Comparison of ENCODE assay signal across 8 mouse cellular contexts in genomic region chr6:97221205-97222025, GRCm38 (mm10). TPM values are rescaled to one million over a fixed set of nuclear protein-coding genes. Genes with fewer than 3 reads are reported as not detected.
DNase-seq lines count a peak whose midpoint lies in the region; ATAC-seq and TF ChIP-seq lines count a peak whose summit lies in the region.
"Had no signal": no experiment of that assay in that cellular context is flagged by ENCODE, and none has a peak within 500 bp of the region (broad histone marks: within the 10 kb centered on the region; RNA-seq: fewer than 3 reads in every experiment).

No protein-coding gene starts in this region.

- no peak for TF ChIP-seq POLR2A in lung, adult 2 months (IDR thresholded peaks at IDR 0.05; ENCODE audit: borderline replicate concordance, extremely low read depth, low read depth, low read length)
- no peak for TF ChIP-seq POLR2A in small intestine, adult 2 months (IDR thresholded peaks at IDR 0.05; ENCODE audit: low read depth, low read length)
- no peak for TF ChIP-seq POLR2A in cerebellum, adult 2 months (IDR thresholded peaks at IDR 0.05; ENCODE audit: borderline replicate concordance, insufficient read depth, low read length)

- no peaks in the 10 kb centered on the region for H3K27me3 ChIP-seq in lung, embryonic 14.5 days (ENCODE audit: insufficient read depth, low read length)
- no peaks in the 10 kb centered on the region for H3K27me3 ChIP-seq in embryonic facial prominence, embryonic 14.5 days (replicated peaks; ENCODE audit: control insufficient read depth, insufficient read depth, low read length)
- no peaks in the 10 kb centered on the region for H3K27me3 ChIP-seq in small intestine, adult 2 months (ENCODE audit: control insufficient read depth, insufficient read depth, low read length)
- no peaks in the 10 kb centered on the region for H3K27me3 ChIP-seq in midbrain, embryonic 15.5 days (replicated peaks)
- no peaks in the 10 kb centered on the region for H3K27me3 ChIP-seq in cerebellum, adult 2 months (ENCODE audit: control insufficient read depth, insufficient read depth, low read length)
- H3K27me3 ChIP-seq: midbrain, embryonic 12.5 days had no signal

- no peak for TF ChIP-seq CTCF in lung, embryonic 14.5 days (IDR thresholded peaks at IDR 0.05; ENCODE audit: low read depth)
- TF ChIP-seq CTCF in lung, adult 2 months (IDR thresholded peaks at IDR 0.05; ENCODE audit: insufficient read depth, low read length) = no peak
- no peak for TF ChIP-seq CTCF in small intestine, adult 2 months (IDR thresholded peaks at IDR 0.05; ENCODE audit: extremely low read depth, insufficient read length, insufficient replicate concordance, low read depth, low read length)
- no peak for TF ChIP-seq CTCF in cerebellum, adult 2 months (IDR thresholded peaks at IDR 0.05; ENCODE audit: borderline replicate concordance, insufficient read depth, low read depth, low read length)

- ATAC-seq in lung, embryonic 14.5 days (ENCODE audit: insufficient read depth) = peak; percentile 24; the same call in 1 of the 2 replicates
- ATAC-seq in embryonic facial prominence, embryonic 14.5 days (ENCODE audit: low read depth) = peak; percentile 23; the same call in 1 of the 2 replicates
- no peak for ATAC-seq in midbrain, embryonic 15.5 days (replicated peaks)

- no peak for DNase-seq in lung, embryonic 14.5 days
- DNase-seq in lung, adult 2 months = no peak
- DNase-seq in embryonic facial prominence, embryonic 14.5 days (ENCODE audit: low spot score) = peak; percentile 32
- peak; percentile 64 for DNase-seq in left cerebral cortex, postnatal 14 days (ENCODE audit: low spot score in 2 of 2)
- no peak for DNase-seq in cerebellum, adult 2 months

- no peak overlapping the region for H3K27ac ChIP-seq in lung, embryonic 14.5 days (ENCODE audit: low read depth)
- H3K27ac ChIP-seq in embryonic facial prominence, embryonic 14.5 days (replicated peaks; ENCODE audit: low read depth, low read length) = peak overlapping the region; percentile 54
- peak overlapping the region; percentile 60; the same call in 1 of the 2 replicates for H3K27ac ChIP-seq in small intestine, adult 2 months (ENCODE audit: insufficient read depth, low read depth, low read length)
- H3K27ac ChIP-seq in midbrain, embryonic 15.5 days = no peak overlapping the region
- H3K27ac ChIP-seq in cerebellum, adult 2 months (ENCODE audit: insufficient read depth, low read length) = no peak overlapping the region
- H3K27ac ChIP-seq: midbrain, embryonic 12.5 days had no signal

- no peak overlapping the region for H3K4me3 ChIP-seq in lung, embryonic 14.5 days (ENCODE audit: low read depth, low read length)
- no peak overlapping the region for H3K4me3 ChIP-seq in lung, adult 2 months (replicated peaks; ENCODE audit: extremely low read depth, low read depth, low read length)
- no peak overlapping the region for H3K4me3 ChIP-seq in embryonic facial prominence, embryonic 14.5 days (ENCODE audit: low read depth, low read length)
- no peak overlapping the region for H3K4me3 ChIP-seq in small intestine, adult 2 months (ENCODE audit: low read depth, low read length)
- no peak overlapping the region for H3K4me3 ChIP-seq in midbrain, embryonic 15.5 days
- no peak overlapping the region for H3K4me3 ChIP-seq in cerebellum, adult 2 months (replicated peaks; ENCODE audit: insufficient read depth, low read depth, low read length)
- H3K4me3 ChIP-seq: midbrain, embryonic 12.5 days had no signal

- 59% methylated on average over 15 of the region's 15 CpGs for WGBS in lung, embryonic 14.5 days
- WGBS in lung, adult 2 months = 59% methylated on average over 15 of the region's 15 CpGs
- 48% methylated on average over 15 of the region's 15 CpGs for WGBS in embryonic facial prominence, embryonic 14.5 days
- 74% methylated on average over 15 of the region's 15 CpGs for WGBS in small intestine, adult 2 months
- 74% methylated on average over 15 of the region's 15 CpGs for WGBS in midbrain, embryonic 15.5 days
- WGBS in cerebellum, adult 2 months = 40% methylated on average over 15 of the region's 15 CpGs

- no peak overlapping the region for H3K4me2 ChIP-seq in lung, embryonic 14.5 days
- peak overlapping the region; percentile 8; the same call in 1 of the 2 replicates for H3K4me2 ChIP-seq in embryonic facial prominence, embryonic 14.5 days (ENCODE audit: low read depth, low read length)
- H3K4me2 ChIP-seq in midbrain, embryonic 15.5 days = no peak overlapping the region
- H3K4me2 ChIP-seq: midbrain, embryonic 12.5 days had no signal

- no peaks in the 10 kb centered on the region for H3K36me3 ChIP-seq in lung, embryonic 14.5 days (ENCODE audit: insufficient read depth)
- no peaks in the 10 kb centered on the region for H3K36me3 ChIP-seq in embryonic facial prominence, embryonic 14.5 days (ENCODE audit: control insufficient read depth, insufficient read depth, low read length)
- H3K36me3 ChIP-seq in small intestine, adult 2 months (ENCODE audit: control insufficient read depth, insufficient read depth, low read length) = peaks cover 4% of the 10 kb centered on the region
- no peaks in the 10 kb centered on the region for H3K36me3 ChIP-seq in midbrain, embryonic 15.5 days (replicated peaks)
- H3K36me3 ChIP-seq: midbrain, embryonic 12.5 days had no signal

- no peak overlapping the region for H3K9ac ChIP-seq in lung, embryonic 14.5 days
- 0 out of 2 replicates have a peak overlapping the region, but pooled peaks have one; percentile 7 for H3K9ac ChIP-seq in embryonic facial prominence, embryonic 14.5 days (ENCODE audit: low read depth, low read length)
- H3K9ac ChIP-seq in midbrain, embryonic 15.5 days = no peak overlapping the region
- H3K9ac ChIP-seq: midbrain, embryonic 12.5 days had no signal

- intact Hi-C loops in left cerebral cortex, postnatal 14 days (cut with DNase I) = no loop called here

- H3K4me1 ChIP-seq in lung, embryonic 14.5 days (ENCODE audit: insufficient read depth) = no peaks in the 10 kb centered on the region
- H3K4me1 ChIP-seq in lung, adult 2 months (ENCODE audit: control insufficient read depth, insufficient read depth, low read length) = peaks cover 6% of the 10 kb centered on the region; the same call in 1 of the 2 replicates
- H3K4me1 ChIP-seq in embryonic facial prominence, embryonic 14.5 days (ENCODE audit: control insufficient read depth, insufficient read depth, low read length) = peaks cover 21% of the 10 kb centered on the region
- peaks cover 11% of the 10 kb centered on the region; the same call in 1 of the 2 replicates for H3K4me1 ChIP-seq in small intestine, adult 2 months (ENCODE audit: control insufficient read depth, insufficient read depth, insufficient read length, low read length)
- H3K4me1 ChIP-seq in midbrain, embryonic 15.5 days = peaks cover 11% of the 10 kb centered on the region; the same call in 1 of the 2 replicates
- H3K4me1 ChIP-seq in cerebellum, adult 2 months (ENCODE audit: control insufficient read depth, insufficient read depth, low read length) = peaks cover 15% of the 10 kb centered on the region

- H3K9me3 ChIP-seq in lung, embryonic 14.5 days (ENCODE audit: low read depth, low read length) = no peaks in the 10 kb centered on the region
- no peaks in the 10 kb centered on the region for H3K9me3 ChIP-seq in embryonic facial prominence, embryonic 14.5 days (ENCODE audit: control insufficient read depth, low read length)
- no peaks in the 10 kb centered on the region for H3K9me3 ChIP-seq in midbrain, embryonic 15.5 days
- H3K9me3 ChIP-seq: midbrain, embryonic 12.5 days had no signal

RNA-seq across cellular contexts. Expression of gene Arl6ip5, which starts 10.9 kb away (rescaled TPM):
- 28.6 and 29.6 TPM in 2 replicates for polyA plus RNA-seq in lung, embryonic 14.5 days (2014; fragmentation: Nextera tagmentation; extraction: Ambion mirVana)
- polyA plus RNA-seq in lung, adult 2 months (2012; rRNA removed) = 63.2 and 80.0 TPM in 2 replicates
- 78.1 and 78.3 TPM in 2 replicates for polyA plus RNA-seq in embryonic facial prominence, embryonic 14.5 days (2014; fragmentation: Nextera tagmentation; extraction: Ambion mirVana)
- 100 to 1,000 TPM; 168 to 174 TPM for total RNA-seq in left cerebral cortex, postnatal 14 days (2021)
- 14.3 and 22.8 TPM in 2 replicates for polyA plus RNA-seq in small intestine, adult 2 months (2012; rRNA removed)
- polyA plus RNA-seq in midbrain, embryonic 15.5 days (2015; fragmentation: Nextera tagmentation; extraction: Ambion mirVana) = 134 and 135 TPM in 2 replicates
- 179 and 181 TPM in 2 replicates for polyA plus RNA-seq in cerebellum, adult 2 months (2012; rRNA removed)

RNA-seq across cellular contexts. Expression of gene Uba3, which starts 16.0 kb away (rescaled TPM):
- 83.5 and 85.6 TPM in 2 replicates for polyA plus RNA-seq in lung, embryonic 14.5 days (2014; fragmentation: Nextera tagmentation; extraction: Ambion mirVana)
- polyA plus RNA-seq in lung, adult 2 months (2012; rRNA removed) = 7.1 and 14.6 TPM in 2 replicates
- polyA plus RNA-seq in embryonic facial prominence, embryonic 14.5 days (2014; fragmentation: Nextera tagmentation; extraction: Ambion mirVana) = 77.7 and 88.3 TPM in 2 replicates
- total RNA-seq in left cerebral cortex, postnatal 14 days (2021) = 10 to 100 TPM; 65.4 to 66.3 TPM
- 2.4 and 4.1 TPM in 2 replicates for polyA plus RNA-seq in small intestine, adult 2 months (2012; rRNA removed)
- 86.3 and 87.2 TPM in 2 replicates for polyA plus RNA-seq in midbrain, embryonic 15.5 days (2015; fragmentation: Nextera tagmentation; extraction: Ambion mirVana)
- polyA plus RNA-seq in cerebellum, adult 2 months (2012; rRNA removed) = 79.1 and 80.4 TPM in 2 replicates

RNA-seq across cellular contexts. Expression of gene Lmod3, which starts 31.1 kb away (rescaled TPM):
- 0.11 and 0.35 TPM in 2 replicates for polyA plus RNA-seq in lung, embryonic 14.5 days (2014; fragmentation: Nextera tagmentation; extraction: Ambion mirVana)
- 0.22 and 2.0 TPM in 2 replicates for polyA plus RNA-seq in lung, adult 2 months (2012; rRNA removed)
- polyA plus RNA-seq in embryonic facial prominence, embryonic 14.5 days (2014; fragmentation: Nextera tagmentation; extraction: Ambion mirVana) = 17.1 and 21.6 TPM in 2 replicates
- under 1 TPM; 0.38 to 0.42 TPM for total RNA-seq in left cerebral cortex, postnatal 14 days (2021)
- polyA plus RNA-seq in small intestine, adult 2 months (2012; rRNA removed) = not detected in 2 replicates
- not detected in 2 replicates for polyA plus RNA-seq in midbrain, embryonic 15.5 days (2015; fragmentation: Nextera tagmentation; extraction: Ambion mirVana)
- 0.06 and 0.08 TPM in 2 replicates for polyA plus RNA-seq in cerebellum, adult 2 months (2012; rRNA removed)
- polyA plus RNA-seq: midbrain, embryonic 12.5 days had no signal

RNA-seq across cellular contexts. Expression of gene Tmf1, which starts 42.5 kb away (rescaled TPM):
- polyA plus RNA-seq in lung, embryonic 14.5 days (2014; fragmentation: Nextera tagmentation; extraction: Ambion mirVana) = 30.3 and 32.6 TPM in 2 replicates
- 3.1 and 3.8 TPM in 2 replicates for polyA plus RNA-seq in lung, adult 2 months (2012; rRNA removed)
- 36.4 and 37.7 TPM in 2 replicates for polyA plus RNA-seq in embryonic facial prominence, embryonic 14.5 days (2014; fragmentation: Nextera tagmentation; extraction: Ambion mirVana)
- total RNA-seq in left cerebral cortex, postnatal 14 days (2021) = 10 to 100 TPM; 53.6 to 55.3 TPM
- 1.2 and 2.3 TPM in 2 replicates for polyA plus RNA-seq in small intestine, adult 2 months (2012; rRNA removed)
- 35.6 and 35.7 TPM in 2 replicates for polyA plus RNA-seq in midbrain, embryonic 15.5 days (2015; fragmentation: Nextera tagmentation; extraction: Ambion mirVana)
- polyA plus RNA-seq in cerebellum, adult 2 months (2012; rRNA removed) = 13.4 and 14.2 TPM in 2 replicates

Comparison
In these comparisons a context has a peak if more than half of its experiments do, and no peak if none do; other contexts are left out.
1. DNase-seq: peak in embryonic facial prominence, embryonic 14.5 days (single experiment) and left cerebral cortex, postnatal 14 days (2 of 2); none in lung, embryonic 14.5 days (single experiment), lung, adult 2 months (single experiment) and cerebellum, adult 2 months (0 of 2).
2. H3K27ac ChIP-seq: peak in embryonic facial prominence, embryonic 14.5 days (single experiment) and small intestine, adult 2 months (single experiment); none in lung, embryonic 14.5 days (single experiment), midbrain, embryonic 15.5 days (single experiment) and cerebellum, adult 2 months (single experiment).